Mouse (Mus musculus) embryonic fibroblast, embryonic 13.5 days (primary cell): ENCODE data around the gene Prdm10.

Source experiments
- CTCF ChIP-seq: IDR thresholded peaks from 2 replicates; pipeline ENCODE4 v1.5.1; 2011; ENCODE audit warnings: mild to moderate bottlenecking, control low read depth, low read length, moderate library complexity, borderline replicate concordance; ENCODE audit not compliant: insufficient read depth
- POLR2A ChIP-seq: IDR thresholded peaks from 2 replicates; pipeline ENCODE4 v1.6.1; 2011; ENCODE audit warnings: low read depth, mild to moderate bottlenecking, control low read depth, low read length, moderate library complexity

DNA sequence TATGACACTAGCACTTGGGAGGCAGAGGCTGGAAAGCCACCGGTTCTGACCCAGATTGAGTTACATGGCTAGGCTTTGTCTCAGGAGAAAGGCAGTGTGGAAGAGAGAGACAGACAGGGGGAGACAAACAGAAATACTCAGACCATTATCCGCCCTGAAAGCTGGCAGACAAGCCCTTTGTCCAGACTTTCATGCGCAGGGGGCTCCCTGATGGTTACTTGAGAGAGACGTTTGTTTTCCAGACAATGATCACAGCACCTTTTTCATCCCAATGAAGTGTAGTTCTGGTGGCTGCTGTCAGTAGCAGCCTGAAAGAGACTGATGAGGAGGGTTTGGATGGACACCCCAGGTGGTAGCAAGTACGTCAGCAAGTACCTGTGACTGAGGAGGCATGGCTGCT, 38.6 kb downstream of the Prdm10 start:
- no peak for TF ChIP-seq CTCF
- no peak for TF ChIP-seq POLR2A
